Mouse (Mus musculus) fat pad, adult 2 months (tissue): ENCODE measurements around the gene Acta2.
A peak's percentile ranks its signal among the peaks of the same experiment; 100 is the strongest.

Source experiments
- DNase-seq: peaks from one replicate; pipeline ENCODE4 v3.0.0-alpha.2; 2011; ENCODE audit warnings: low read depth, low spot score; ENCODE audit errors: extremely low read depth

Acta2 gene

DNA sequence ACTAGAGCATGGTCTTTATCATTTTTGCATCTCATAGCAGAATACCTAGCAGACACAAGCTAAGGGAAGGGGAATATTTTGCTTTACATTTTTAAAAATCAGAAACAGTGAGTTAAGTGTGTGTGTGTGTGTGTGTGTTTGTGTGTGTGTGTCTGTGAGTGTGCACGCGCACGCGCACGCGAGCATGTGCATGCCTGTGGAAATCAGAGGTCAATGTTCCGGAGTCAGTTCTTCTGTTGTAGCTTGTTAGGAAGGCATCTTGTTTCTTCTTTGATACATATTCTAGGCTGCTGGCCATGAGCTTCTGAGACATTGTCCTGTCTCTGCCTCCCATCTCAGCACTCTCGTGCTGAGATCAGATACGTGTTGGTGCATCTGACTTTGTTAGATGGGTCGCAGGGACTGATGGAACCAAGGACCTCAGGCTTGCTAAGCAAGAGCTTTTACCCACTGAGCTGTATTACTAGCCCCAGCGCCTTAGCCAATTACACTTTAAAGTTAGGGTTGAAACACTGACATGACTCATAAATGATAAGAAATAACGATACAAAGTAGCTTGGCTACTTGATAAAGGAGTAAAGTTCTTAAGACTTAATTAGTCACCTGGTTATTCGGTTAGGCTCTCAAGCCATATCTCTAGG lies 15.6 kb upstream of the Acta2 start:
- no peak for DNase-seq

DNA sequence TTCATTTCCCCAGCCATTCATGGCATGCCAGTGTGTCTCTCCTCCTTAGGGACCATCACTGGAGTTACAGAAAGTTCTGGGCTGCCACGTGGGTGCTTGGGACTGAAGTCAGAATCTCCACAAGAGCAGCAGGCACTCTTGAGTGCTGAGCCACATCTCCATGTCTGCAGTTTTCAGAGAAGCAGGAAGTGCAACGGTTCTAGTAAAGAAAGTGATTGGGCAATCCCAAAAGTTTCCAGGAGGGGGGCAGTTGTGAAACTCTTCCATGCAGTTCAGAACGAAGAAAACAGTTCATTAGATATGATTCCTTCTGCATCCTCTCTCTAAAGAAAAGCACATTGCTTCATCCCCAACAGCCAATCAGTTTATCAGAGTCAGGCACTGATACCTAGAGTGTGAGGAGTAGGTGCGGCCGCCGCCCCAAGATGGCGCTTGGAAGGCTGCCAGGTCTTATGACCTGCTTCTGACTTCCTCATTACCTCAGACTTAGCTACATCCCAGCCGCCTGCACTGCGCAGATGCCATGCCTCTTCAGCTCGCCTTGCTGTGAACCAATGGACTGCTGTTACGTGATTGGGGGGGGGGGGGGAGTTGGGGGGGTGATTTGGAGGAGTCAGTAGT lies 14.8 kb upstream of the Acta2 start:
- DNase-seq = no peak

GRCm38 (mm10) chr19:34268991-34269390 lies 13.6 kb upstream of the Acta2 start:
- DNase-seq = no peak

GRCm38 (mm10) chr19:34265604-34266193 lies 10.3 kb upstream of the Acta2 start:
- DNase-seq = no peak

GRCm38 (mm10) chr19:34262273-34262974 lies 7.0 kb upstream of the Acta2 start:
- no peak for DNase-seq

DNA sequence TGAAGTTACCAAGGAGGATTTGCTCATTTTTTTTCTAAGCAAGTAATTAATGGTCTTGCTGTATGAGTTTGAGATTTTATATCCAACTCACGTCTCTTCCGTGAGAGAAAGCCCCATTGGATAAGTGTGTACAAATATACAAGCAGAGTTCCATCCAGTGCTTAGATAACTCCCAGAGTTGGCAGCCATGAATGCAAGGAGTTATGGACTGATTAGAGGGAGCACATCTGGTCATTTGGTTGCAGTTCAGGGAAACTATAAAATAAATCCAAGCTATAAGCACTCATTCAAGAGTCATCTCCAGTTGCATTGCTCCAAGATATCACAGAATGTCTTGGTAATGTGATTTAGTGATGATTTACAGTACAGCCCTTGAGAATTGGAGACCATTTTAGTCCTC lies 1.5 kb upstream of the Acta2 start:
- DNase-seq = no peak

DNA sequence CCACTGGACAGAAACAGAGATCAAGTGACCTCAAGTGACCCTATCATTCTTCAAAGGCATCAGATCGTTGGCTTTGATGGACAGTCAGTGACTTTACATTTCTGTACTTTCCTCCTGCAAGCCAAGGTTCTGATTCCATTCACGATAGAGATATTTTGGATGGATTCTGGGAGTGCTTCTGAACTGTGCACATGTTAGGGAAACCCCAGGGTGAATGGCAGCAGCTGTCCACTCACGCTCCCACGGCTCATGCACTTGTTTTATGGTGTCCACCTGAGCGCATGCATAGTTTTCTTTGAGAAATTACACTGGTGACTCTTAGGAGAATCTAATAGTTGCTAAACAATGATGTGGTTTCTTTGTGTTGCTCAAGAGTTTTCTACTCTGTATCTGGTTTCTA lies 759 bp upstream of the Acta2 start:
- DNase-seq = no peak

DNA sequence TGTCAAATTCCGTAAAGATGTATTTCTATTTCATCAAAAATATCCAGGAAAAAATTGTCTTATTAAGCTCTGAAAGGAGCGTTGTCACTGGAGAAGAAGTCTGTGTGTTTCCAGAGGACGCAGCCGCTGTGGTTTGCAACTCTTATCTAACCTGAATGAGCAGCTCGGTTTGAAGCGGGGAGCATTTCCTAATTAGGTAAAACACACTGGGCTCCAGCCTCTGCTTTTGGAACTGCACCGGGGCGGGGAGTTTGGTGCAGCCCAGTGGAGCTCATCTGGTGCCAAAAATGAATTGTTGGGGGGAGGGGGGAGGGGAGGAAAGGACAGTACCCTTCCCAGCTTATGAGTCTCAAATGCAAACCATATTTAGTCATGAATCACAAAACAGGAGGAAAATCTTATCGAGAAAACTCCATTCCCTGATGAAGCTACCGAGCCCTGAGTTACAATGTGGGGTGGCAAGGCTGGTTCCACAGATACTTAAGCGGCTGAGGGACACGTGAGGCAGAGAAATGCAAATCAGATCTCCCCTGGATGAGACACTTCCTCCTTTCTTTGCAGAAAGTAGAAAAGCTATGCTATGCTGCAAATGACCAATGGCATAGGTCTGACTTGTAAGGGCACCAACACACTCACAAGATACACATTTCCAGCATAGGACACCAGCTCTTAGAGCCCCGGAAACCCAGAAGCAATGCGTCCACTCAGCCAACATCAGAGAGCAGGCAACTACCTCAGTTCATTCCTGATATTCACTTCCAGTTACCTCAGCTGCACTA lies 1.1 kb downstream of the Acta2 start:
- DNase-seq = no peak

- DNase-seq = no peak
These were observed 2.9 kb downstream of the Acta2 start for GRCm38 (mm10) chr19:34252450-34252849.

GRCm38 (mm10) chr19:34251900-34252299 lies 3.5 kb downstream of the Acta2 start:
- DNase-seq = no peak

DNA sequence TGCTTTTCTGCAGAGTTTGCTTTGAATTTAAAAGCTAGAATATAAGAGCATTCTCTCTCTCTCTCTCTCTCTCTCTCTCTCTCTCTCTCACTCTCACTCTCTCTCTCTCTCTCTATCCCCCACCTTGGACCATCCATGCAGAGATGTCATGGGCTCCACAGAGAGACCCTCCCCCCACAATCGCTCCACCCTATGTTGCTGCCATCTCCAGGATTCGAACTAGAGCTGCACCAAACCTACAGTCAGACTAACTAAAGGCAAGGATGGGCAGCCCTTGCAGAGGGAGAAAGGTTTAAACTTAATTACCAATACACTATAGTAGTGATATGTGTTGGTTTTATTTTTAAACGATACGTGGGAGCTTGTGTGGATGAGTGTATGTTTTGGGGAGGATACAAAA lies 4.8 kb downstream of the Acta2 start:
- no peak for DNase-seq

DNA sequence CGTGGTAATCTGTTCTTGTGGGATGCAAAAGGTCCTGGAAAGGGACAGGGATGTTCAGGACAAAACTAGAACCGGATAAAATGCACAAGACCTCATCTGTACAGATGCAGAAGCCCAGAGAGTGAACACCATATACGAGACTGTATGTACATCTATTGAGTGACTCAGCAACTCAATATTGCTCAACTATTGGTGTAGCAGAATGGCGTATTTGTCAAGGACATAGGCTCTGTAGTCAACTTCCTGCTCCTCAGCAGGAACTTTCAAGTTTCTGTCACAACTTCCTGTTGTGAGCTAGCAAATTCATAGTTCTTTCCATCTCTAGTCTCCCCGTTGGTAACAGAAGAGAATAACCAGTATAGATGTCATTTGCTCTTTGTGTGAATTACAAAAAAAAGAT lies 6.8 kb downstream of the Acta2 start:
- DNase-seq = no peak

DNA sequence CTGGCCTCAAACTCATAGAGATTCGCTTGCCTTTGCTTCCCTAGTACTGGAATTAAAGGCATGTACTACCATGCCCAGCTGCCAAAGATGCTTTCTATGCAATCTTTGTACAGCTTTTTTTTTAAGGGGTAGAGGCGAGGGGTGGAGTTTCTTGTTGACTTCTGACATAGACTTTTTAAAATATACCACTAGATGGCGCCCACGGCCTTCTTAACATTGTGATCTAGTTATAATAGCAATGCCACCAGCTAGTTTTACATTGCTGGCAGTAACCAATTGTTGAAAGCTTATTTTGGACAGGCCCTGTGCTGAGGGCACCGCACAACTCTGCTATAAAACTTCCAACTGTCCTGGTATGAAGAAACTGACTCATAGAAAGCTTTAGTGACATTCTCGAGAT lies 11.3 kb downstream of the Acta2 start:
- DNase-seq = peak; percentile 36

DNA sequence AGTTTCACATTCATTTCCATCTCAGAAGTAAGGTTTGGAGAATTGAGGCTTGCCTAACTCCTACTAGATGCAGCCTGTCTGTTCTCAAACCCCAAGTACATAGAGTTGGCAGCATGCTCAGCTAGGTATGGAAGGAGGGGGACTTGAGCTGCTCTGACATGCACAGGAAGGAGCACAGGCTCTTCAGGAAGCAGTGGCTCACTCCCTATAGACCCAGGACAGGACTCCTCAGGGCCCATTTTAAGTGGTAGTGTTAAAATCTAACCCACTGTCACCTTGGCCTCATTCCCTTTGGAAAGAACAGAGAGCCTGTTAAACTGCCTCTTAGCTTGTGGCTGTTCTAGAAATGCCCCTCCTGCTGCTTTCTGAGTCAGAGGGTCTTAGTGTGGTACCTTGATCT lies 12.5 kb downstream of the Acta2 start:
- no peak for DNase-seq

- no peak for DNase-seq
These were observed 14.0 kb downstream of the Acta2 start for GRCm38 (mm10) chr19:34241247-34241915.

DNA sequence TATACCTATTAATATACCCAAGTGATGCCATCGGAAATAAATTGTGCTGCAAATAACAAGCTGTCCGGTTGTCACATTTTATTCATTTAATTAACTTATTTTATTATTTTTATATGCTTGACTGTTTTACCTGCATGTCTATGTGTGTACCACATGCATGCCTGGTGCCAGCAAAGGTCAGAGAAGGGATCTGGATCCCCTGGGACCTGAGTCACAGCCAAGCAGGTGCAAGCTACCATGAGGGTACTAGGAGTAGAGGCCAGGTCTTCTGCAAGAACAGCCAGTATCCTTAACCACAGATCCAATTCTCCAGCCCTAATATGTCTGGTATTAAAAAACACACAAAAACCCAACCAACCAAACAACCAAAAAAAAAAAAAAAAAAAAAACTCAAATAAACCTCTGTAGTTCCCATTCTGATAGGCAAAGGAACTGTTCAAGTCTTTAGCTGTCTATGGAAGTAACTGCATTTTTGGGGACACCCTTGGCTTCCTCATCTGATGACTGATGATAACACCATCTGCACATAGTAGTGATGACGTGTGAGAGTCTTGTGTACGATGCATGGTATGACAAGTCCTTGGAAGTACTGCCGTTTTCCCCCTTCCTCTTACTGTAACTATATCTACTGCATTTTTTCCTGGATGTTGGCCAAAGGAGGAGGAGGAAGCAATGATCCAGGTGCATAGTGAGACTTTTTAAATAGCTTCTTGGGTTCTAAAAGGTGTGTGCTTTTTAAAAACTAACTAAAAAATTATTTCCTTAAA lies 14.9 kb downstream of the Acta2 start:
- DNase-seq = no peak

DNA sequence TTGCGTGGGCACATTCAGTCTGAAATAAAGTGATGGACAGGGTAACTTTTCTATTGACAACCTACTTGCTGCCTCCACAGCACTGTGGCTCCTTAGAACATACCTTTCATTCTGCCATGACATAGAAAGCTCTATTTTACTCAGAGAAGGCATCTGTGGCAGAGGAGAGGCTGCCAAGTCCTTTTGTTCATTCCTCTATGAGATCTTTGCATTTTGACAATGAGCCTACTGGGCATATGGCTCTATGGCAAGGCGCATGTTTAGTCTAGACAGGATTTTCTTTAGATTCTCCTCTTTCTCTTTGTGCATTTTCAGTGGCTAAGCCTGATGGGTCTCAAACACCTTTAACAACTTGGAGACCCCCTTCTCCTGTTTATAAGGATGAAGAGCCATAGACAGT lies 17.6 kb downstream of the Acta2 start:
- DNase-seq = no peak

GRCm38 (mm10) chr19:34236049-34236448 lies 19.3 kb downstream of the Acta2 start:
- DNase-seq = no peak

GRCm38 (mm10) chr19:34233944-34234343 lies 21.4 kb downstream of the Acta2 start:
- no peak for DNase-seq

GRCm38 (mm10) chr19:34232326-34232725 lies 23.1 kb downstream of the Acta2 start:
- no peak for DNase-seq
